Mouse (Mus musculus) stomach, embryonic 16.5 days (tissue): Measurements from ENCODE around the gene Smim5. TPM values are rescaled to one million over a fixed set of nuclear protein-coding genes. Genes with fewer than 3 reads are reported as not detected.

Experiments
- ATAC-seq: fragments of 200-750 bp; cut with Nextera tagmentation; 2 replicates; pipeline ENCODE4 v1.8.0; 2017; ENCODE audit warnings: moderate number of reproducible peaks, moderate TSS enrichment; ENCODE audit not compliant: insufficient read depth, low FRiP score
- H3K27ac ChIP-seq: fragments of 300-500 bp; sonication (generic); 2 replicates; pipeline ENCODE4 v1.5.1; 2014; ENCODE audit warnings: low read length
- H3K27me3 ChIP-seq: fragments of 300-500 bp; sonication (generic); 2 replicates; pipeline ENCODE4 v1.6.1; 2014; ENCODE audit warnings: low read length, control low read depth, mixed read lengths; ENCODE audit not compliant: control insufficient read depth, insufficient read depth
- H3K36me3 ChIP-seq: fragments of 300-500 bp; sonication (generic); 2 replicates; pipeline ENCODE4 v1.6.1; 2014; ENCODE audit warnings: low read length; ENCODE audit not compliant: control insufficient read depth, insufficient read depth
- H3K4me1 ChIP-seq: fragments of 300-500 bp; sonication (generic); 2 replicates; pipeline ENCODE4 v1.6.1; 2014; ENCODE audit warnings: low read length, control low read depth, mixed read lengths; ENCODE audit not compliant: control insufficient read depth, insufficient read depth
- H3K4me2 ChIP-seq: fragments of 300-500 bp; sonication (generic); 2 replicates; pipeline ENCODE4 v1.6.1; 2014; ENCODE audit warnings: low read depth, low read length, mixed read lengths
- H3K4me3 ChIP-seq: fragments of 300-500 bp; sonication (generic); replicated peaks from 2 replicates; pipeline ENCODE4 v1.5.1; 2014; ENCODE audit warnings: mild to moderate bottlenecking, low read length
- H3K9ac ChIP-seq: fragments of 300-500 bp; sonication (generic); 2 replicates; pipeline ENCODE4 v1.6.1; 2014; ENCODE audit warnings: low read length
- H3K9me3 ChIP-seq: fragments of 300-500 bp; sonication (generic); replicated peaks from 2 replicates; pipeline ENCODE4 v1.6.1; 2016; ENCODE audit warnings: low read length, control low read depth; ENCODE audit not compliant: control insufficient read depth
- WGBS: fragments of 180-500 bp; shearing (Covaris S2); extraction: QIAGEN DNeasy Blood & Tissue Kit; methylation state at CpG from one replicate; pipeline ENCODE4 v1.1.7; 2014; 5-methylcytosine and 5-hydroxymethylcytosine counted together
- polyA plus RNA-seq: library from polyadenylated mRNA; unstranded; fragments of >200 nt; fragmentation: Nextera tagmentation; extraction: Ambion mirVana; gene quantifications from 2 replicates; pipeline ENCODE4 v1.2.1, GENCODE M21; 2015

Gene Smim5
- polyA plus RNA-seq, 1 experiment from 2014 or later = 8.5 TPM

DNA sequence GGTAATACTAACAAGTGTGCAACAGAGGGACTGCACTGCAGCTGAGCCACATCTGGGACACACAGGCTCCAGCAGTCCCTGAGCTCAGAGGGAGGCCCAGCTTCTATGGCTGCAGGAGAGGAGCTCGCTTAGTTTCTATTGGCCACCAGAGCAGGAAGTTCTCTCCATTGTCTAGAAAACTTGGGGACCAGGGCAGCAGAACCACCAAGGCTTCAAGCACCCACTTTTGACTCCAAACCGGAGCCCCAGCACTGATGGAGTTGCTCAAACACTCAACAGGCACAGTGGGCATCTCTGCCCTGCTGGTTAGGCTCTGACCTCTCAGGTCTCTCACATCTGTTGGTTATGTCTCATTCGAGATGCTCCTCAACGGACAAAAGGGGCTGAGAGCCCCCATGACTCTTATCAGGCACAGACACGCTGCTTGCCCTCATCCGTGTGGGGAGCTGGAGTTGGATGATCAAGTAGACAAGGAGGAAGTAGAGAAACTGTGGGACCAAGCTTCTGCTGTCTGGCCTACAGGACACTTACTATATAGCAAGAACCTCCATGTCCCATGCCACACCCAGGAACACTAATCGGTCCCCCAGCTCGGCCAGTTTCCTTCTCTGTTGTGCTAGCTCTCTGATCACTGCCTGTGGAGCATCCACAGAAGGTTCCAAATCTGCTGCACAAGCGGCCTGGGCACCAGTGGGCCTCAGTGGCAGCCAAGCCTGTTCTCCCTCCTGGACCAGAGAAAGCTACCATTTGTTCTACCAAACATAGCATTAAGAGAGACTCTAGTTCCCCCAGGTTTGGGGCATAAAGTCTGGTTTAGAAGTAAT is 1.8 kb downstream of the Smim5 start:
- no peaks in the 10 kb centered on the region for H3K27me3 ChIP-seq
- H3K4me2 ChIP-seq = no peak overlapping the region
- H3K4me1 ChIP-seq = peaks cover 61% of the 10 kb centered on the region
- H3K9ac ChIP-seq = no peak overlapping the region
- WGBS = 88% methylated on average over 9 of the region's 9 CpGs
- no peak for ATAC-seq
- H3K27ac ChIP-seq = no peak overlapping the region
- no peaks in the 10 kb centered on the region for H3K9me3 ChIP-seq
- H3K4me3 ChIP-seq = no peak overlapping the region
- H3K36me3 ChIP-seq = no peaks in the 10 kb centered on the region

DNA sequence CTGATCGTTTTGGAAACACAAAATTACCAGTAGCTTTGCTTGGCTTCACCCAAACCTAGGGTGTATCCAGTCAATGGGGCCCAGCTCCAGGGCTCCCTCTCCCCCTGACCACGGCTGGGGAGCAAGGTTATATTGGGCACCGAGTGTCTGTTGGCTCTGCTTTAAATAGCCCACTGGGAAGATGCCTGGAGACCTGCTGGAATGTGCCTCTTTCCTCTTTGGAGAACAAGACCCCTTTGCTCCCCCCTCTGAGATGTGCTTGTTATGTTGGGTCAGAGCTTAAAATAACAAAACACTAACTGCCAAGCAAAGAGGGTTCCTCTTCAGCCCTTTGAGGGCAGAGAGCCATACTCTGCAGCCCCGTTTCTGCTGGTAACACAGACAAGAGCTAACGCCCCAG is 2.4 kb downstream of the Smim5 start:
- Histone ChIP-seq H3K4me2 (no peak overlapping the region), H3K4me3 (no peak overlapping the region), H3K27ac (peak overlapping the region; percentile 55), H3K36me3 (no peaks in the 10 kb centered on the region), H3K9ac (0 out of 2 replicates have a peak overlapping the region, but pooled peaks have one; percentile 14), H3K27me3 (no peaks in the 10 kb centered on the region), H3K9me3 (no peaks in the 10 kb centered on the region), H3K4me1 (peaks cover 61% of the 10 kb centered on the region)
- ATAC-seq = no peak
- 80% methylated on average over 5 of the region's 5 CpGs for WGBS

DNA sequence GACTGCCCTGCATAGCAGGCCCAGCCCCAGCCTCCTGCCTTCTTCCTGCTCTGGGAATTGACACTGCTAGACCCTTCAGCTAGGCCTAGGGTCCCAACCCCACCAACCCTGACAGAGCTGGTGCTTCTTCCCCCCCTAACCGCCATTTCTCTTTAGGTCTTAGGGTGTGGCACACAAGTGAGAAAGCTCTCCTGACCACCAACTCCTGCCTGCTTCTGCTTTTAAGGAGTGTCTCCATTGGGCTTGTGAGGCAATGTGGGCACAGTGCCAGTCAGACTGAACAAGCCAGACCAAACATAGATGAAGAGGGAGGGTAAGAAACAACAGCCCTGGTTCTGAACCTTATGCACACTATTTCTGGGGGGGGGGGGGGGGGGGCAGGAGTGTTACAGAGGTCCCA is 3.1 kb downstream of the Smim5 start:
- H3K4me2 ChIP-seq = no peak overlapping the region
- WGBS = 55% methylated on average over 1 of the region's 1 CpGs
- no peaks in the 10 kb centered on the region for H3K9me3 ChIP-seq
- H3K4me1 ChIP-seq = peaks cover 61% of the 10 kb centered on the region
- 0 out of 2 replicates have a peak overlapping the region, but pooled peaks have one; percentile 14 for H3K9ac ChIP-seq
- ATAC-seq = no peak
- peak overlapping the region; percentile 93 for H3K27ac ChIP-seq
- no peaks in the 10 kb centered on the region for H3K36me3 ChIP-seq
- H3K4me3 ChIP-seq = no peak overlapping the region
- H3K27me3 ChIP-seq = no peaks in the 10 kb centered on the region

DNA sequence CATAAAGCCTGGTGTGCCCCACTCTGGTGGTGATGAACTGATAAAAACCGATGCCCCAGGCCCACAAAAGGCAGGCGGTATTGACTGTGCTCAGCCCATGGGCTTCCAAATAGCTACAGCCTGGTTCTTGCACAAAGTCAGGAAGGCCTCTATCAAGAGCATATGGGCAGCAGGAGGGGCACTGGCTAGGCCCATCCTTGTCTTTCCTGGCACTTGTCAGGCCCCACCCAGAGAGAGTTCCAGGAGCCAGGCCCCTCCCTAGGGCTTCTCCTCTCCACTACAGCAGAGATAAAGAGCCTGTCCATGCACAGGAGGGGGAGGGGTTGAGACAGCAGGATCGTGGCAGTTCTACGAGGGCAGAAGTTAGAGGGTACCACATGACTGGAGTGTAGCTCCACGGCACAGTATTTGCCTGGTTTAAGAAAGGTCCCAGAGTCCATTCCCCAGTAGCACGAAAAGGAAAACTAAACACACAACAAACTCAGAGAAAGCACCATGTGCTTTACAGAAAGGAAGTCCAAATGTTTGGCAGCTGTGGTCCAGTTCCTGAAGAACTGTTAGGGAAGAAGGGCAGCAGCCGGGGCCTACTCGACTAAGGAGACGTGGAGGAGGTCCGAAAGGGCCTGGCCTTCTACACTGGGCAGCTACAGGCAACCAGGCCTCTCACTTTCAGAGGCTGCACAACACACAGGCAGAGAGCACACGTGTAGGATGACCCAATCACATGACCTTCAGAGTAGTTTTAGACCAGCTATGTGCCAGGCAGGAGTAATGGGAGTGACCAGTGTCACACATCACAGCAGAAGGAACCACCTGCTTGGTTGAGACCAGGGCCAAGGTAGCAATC is 3.8 kb downstream of the Smim5 start:
- Histone ChIP-seq H3K9me3 (no peaks in the 10 kb centered on the region), H3K9ac (peak overlapping the region; percentile 6), H3K4me1 (peaks cover 61% of the 10 kb centered on the region), H3K4me2 (no peak overlapping the region), H3K36me3 (no peaks in the 10 kb centered on the region), H3K4me3 (no peak overlapping the region), H3K27me3 (no peaks in the 10 kb centered on the region), H3K27ac (peak overlapping the region; percentile 93)
- WGBS = 51% methylated on average over 11 of the region's 11 CpGs
- ATAC-seq = peak; percentile 65; the same call in 1 of the 2 replicates

DNA sequence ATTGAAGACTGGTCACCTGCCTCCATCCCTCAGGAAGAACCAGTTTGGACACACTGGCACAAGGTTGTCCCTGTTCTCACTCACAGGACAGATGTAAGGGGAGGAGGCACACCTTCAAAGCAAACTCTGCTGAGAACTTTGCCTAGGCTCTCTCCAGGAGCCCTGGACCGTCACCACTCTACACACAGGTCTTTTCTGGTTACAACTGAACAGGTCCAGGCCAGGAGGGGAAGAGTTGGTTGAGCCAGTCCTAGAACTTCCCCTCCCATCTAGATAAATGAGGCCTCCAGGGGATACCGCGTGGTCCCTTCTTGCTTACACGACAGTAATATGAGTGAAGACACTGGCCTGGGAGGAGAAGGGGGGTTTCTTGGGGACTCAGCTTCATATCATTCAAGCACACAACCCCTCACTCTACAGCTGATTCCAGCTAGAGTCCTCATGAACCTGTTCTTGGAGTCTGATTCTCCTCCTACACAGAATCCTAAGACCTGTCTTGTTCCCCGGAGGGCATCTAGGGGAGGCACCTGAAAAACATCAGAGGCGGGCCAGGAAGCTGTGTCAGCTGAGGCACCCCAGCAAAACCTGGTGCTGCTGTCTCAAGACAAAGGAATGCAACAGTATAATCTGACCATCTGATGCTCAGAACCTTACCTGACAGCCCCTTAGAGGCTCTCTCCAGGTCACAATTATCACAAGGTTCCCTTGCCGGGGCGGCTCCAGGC is 4.6 kb downstream of the Smim5 start:
- 60% methylated on average over 8 of the region's 8 CpGs for WGBS
- Histone ChIP-seq H3K36me3 (no peaks in the 10 kb centered on the region), H3K9me3 (no peaks in the 10 kb centered on the region), H3K9ac (peak overlapping the region; percentile 60), H3K4me1 (peaks cover 56% of the 10 kb centered on the region), H3K27ac (peak overlapping the region; percentile 93), H3K27me3 (no peaks in the 10 kb centered on the region), H3K4me2 (no peak overlapping the region), H3K4me3 (no peak overlapping the region)
- no peak for ATAC-seq

DNA sequence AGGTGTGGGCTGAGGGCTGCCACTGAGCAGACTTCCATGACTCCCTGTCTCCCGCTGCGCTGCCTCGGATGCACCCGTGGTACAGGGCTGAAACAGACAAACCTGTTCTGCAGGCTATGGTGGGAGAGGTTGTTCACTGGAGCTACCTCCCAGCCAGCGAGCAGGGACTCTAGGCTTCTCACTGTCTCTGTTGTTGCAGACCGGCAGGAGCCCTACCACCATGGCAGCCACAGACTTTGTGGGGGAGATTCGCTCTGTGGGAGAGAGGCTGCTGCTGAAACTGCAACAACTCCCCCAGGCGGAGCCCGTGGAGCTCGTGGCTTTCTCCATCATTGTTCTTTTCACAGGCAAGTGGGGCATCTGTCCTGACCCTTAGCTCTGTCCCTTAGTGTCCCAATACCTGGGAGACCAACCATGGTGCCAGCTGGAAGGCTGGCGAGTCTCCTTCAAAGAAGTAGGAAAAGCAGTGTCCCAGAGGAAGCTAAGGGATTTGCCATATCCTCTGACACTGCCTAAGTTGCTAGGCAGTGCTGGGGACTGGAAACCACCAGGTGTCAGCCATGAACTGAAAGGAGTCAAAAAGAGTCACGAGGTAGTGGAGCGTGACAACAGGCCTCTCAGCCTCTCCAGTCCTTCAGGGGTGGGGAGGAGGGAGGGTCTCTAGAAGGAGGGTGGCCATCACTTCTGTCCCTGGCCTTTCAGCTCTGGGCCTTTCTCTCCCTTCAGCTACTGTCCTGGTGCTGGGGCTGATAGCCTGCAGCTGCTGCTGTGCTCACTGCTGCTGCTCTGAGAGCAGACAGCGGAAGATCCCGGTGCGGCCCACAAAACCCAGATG is 5.4 kb downstream of the Smim5 start:
- ATAC-seq = peak; percentile 47; the same call in 1 of the 2 replicates
- H3K4me1 ChIP-seq = peaks cover 49% of the 10 kb centered on the region
- peak overlapping the region; percentile 17 for H3K4me3 ChIP-seq
- H3K9ac ChIP-seq = peak overlapping the region; percentile 60
- no peaks in the 10 kb centered on the region for H3K27me3 ChIP-seq
- WGBS = 49% methylated on average over 16 of the region's 16 CpGs
- H3K27ac ChIP-seq = peak overlapping the region; percentile 93
- H3K4me2 ChIP-seq = peak overlapping the region; percentile 31; the same call in 1 of the 2 replicates
- H3K9me3 ChIP-seq = no peaks in the 10 kb centered on the region
- H3K36me3 ChIP-seq = no peaks in the 10 kb centered on the region

DNA sequence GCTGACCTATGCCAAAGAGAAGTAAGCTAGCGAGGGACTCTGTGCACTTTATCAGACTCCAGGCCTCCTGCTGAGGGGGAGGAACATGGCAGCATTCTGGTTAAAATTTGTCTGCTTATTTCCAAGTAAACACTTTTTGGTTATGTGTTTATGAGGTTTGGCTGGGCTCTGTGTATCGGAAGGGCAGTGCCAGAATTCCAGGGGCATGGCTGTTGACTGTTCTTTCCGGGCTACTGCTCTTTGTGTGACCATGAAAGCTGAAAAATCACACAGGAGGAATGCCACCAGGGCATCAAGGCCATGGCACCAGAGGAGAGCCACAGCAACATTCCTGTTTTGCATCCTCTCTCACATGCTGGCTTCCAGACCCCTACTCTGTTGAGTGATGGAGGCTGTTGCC is 6.3 kb downstream of the Smim5 start:
- no peak for ATAC-seq
- Histone ChIP-seq H3K27ac (peak overlapping the region; percentile 93), H3K4me2 (no peak overlapping the region), H3K9me3 (no peaks in the 10 kb centered on the region), H3K36me3 (no peaks in the 10 kb centered on the region), H3K4me1 (peaks cover 45% of the 10 kb centered on the region), H3K27me3 (no peaks in the 10 kb centered on the region), H3K4me3 (no peak overlapping the region), H3K9ac (peak overlapping the region; percentile 60; the same call in 1 of the 2 replicates)
- 74% methylated on average over 3 of the region's 3 CpGs for WGBS

DNA sequence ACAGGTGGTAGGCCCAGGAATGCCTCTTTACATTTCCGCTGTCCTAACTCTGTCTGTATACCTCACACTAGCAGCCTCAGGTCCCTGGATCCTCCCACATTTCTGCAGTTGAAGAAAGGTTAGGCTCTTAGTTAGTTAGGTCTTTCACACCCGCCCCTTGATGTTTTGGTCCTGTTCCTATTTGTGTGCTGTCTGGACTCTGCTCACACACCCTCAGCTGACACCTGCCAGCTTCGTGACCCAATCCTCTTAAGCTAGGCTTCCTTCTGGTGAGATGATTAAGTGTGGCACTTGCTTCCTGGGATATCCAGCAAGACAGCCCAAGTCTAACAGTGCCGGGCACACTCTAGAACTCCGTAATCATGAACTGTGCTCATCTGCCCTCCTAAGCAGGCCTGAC is 6.8 kb downstream of the Smim5 start:
- H3K9me3 ChIP-seq = no peaks in the 10 kb centered on the region
- no peaks in the 10 kb centered on the region for H3K27me3 ChIP-seq
- peaks cover 47% of the 10 kb centered on the region for H3K4me1 ChIP-seq
- H3K9ac ChIP-seq = no peak overlapping the region
- H3K27ac ChIP-seq = peak overlapping the region; percentile 25
- no peak for ATAC-seq
- H3K36me3 ChIP-seq = no peaks in the 10 kb centered on the region
- 83% methylated on average over 5 of the region's 5 CpGs for WGBS
- H3K4me2 ChIP-seq = no peak overlapping the region
- H3K4me3 ChIP-seq = no peak overlapping the region
